11 mouse cellular contexts compared by ENCODE assay signal in genomic region chr9:47280598-47280997, GRCm38 (mm10).
DNase-seq lines count a peak whose midpoint lies in the region; ATAC-seq and TF ChIP-seq lines count a peak whose summit lies in the region.
"Had no signal": no experiment of that assay in that cellular context is flagged by ENCODE, and none has a peak within 500 bp of the region (broad histone marks: within the 10 kb centered on the region; RNA-seq: fewer than 3 reads in every experiment).

No protein-coding gene starts in this region.

- no peaks in the 10 kb centered on the region for H3K36me3 ChIP-seq in limb, embryonic 12.5 days
- H3K36me3 ChIP-seq in limb, embryonic 10.5 days: no peaks in the 10 kb centered on the region
- H3K36me3 ChIP-seq in embryonic facial prominence, embryonic 10.5 days (replicated peaks): no peaks in the 10 kb centered on the region
- no peaks in the 10 kb centered on the region for H3K36me3 ChIP-seq in forebrain, postnatal 0 days (ENCODE audit: insufficient read depth)
- H3K36me3 ChIP-seq in stomach, embryonic 15.5 days: no peaks in the 10 kb centered on the region
- H3K36me3 ChIP-seq: liver, embryonic 13.5 days had no signal

- no peak overlapping the region for H3K4me3 ChIP-seq in limb, embryonic 12.5 days (replicated peaks)
- H3K4me3 ChIP-seq in limb, embryonic 10.5 days: no peak overlapping the region
- no peak overlapping the region for H3K4me3 ChIP-seq in embryonic facial prominence, embryonic 10.5 days
- no peak overlapping the region for H3K4me3 ChIP-seq in forebrain, postnatal 0 days (ENCODE audit: low read depth, low read length)
- no peak overlapping the region for H3K4me3 ChIP-seq in stomach, embryonic 15.5 days (replicated peaks)
- H3K4me3 ChIP-seq: liver, embryonic 13.5 days had no signal

- WGBS in limb, embryonic 12.5 days: 43% methylated on average over 8 of the region's 8 CpGs
- 57% methylated on average over 8 of the region's 8 CpGs for WGBS in limb, embryonic 10.5 days
- 40% methylated on average over 8 of the region's 8 CpGs for WGBS in embryonic facial prominence, embryonic 10.5 days
- 12% methylated on average over 8 of the region's 8 CpGs for WGBS in forebrain, postnatal 0 days
- WGBS in stomach, embryonic 15.5 days: 48% methylated on average over 8 of the region's 8 CpGs

- H3K9me3 ChIP-seq in limb, embryonic 12.5 days: no peaks in the 10 kb centered on the region
- H3K9me3 ChIP-seq in limb, embryonic 10.5 days (replicated peaks): no peaks in the 10 kb centered on the region
- no peaks in the 10 kb centered on the region for H3K9me3 ChIP-seq in embryonic facial prominence, embryonic 10.5 days
- no peaks in the 10 kb centered on the region for H3K9me3 ChIP-seq in forebrain, postnatal 0 days (ENCODE audit: low read length)
- no peaks in the 10 kb centered on the region for H3K9me3 ChIP-seq in stomach, embryonic 15.5 days
- H3K9me3 ChIP-seq: liver, embryonic 13.5 days had no signal

- H3K4me2 ChIP-seq in limb, embryonic 12.5 days: no peak overlapping the region
- H3K4me2 ChIP-seq in forebrain, postnatal 0 days (ENCODE audit: low read depth): no peak overlapping the region
- H3K4me2 ChIP-seq in stomach, embryonic 15.5 days: no peak overlapping the region
- H3K4me2 ChIP-seq: liver, embryonic 13.5 days had no signal

- H3K4me1 ChIP-seq in limb, embryonic 12.5 days (replicated peaks): peaks cover 32% of the 10 kb centered on the region
- H3K4me1 ChIP-seq in limb, embryonic 10.5 days: peaks cover 25% of the 10 kb centered on the region
- peaks cover 42% of the 10 kb centered on the region for H3K4me1 ChIP-seq in embryonic facial prominence, embryonic 10.5 days
- 0 out of 2 replicates have a peak, but pooled peaks cover 4% of the 10 kb centered on the region for H3K4me1 ChIP-seq in forebrain, postnatal 0 days (ENCODE audit: insufficient read depth)
- H3K4me1 ChIP-seq in stomach, embryonic 15.5 days: peaks cover 21% of the 10 kb centered on the region

- H3K27me3 ChIP-seq in limb, embryonic 12.5 days: peaks cover 40% of the 10 kb centered on the region
- peaks cover 51% of the 10 kb centered on the region for H3K27me3 ChIP-seq in limb, embryonic 10.5 days (ENCODE audit: low read depth, poor library complexity, severe bottlenecking)
- H3K27me3 ChIP-seq in embryonic facial prominence, embryonic 10.5 days (replicated peaks; ENCODE audit: low read depth, poor library complexity, severe bottlenecking): peaks cover 16% of the 10 kb centered on the region; the same call in 1 of the 2 replicates
- H3K27me3 ChIP-seq in forebrain, postnatal 0 days (ENCODE audit: insufficient read depth, low read length): no peaks in the 10 kb centered on the region
- no peaks in the 10 kb centered on the region for H3K27me3 ChIP-seq in stomach, embryonic 15.5 days (replicated peaks)
- H3K27me3 ChIP-seq: liver, embryonic 13.5 days had no signal

- H3K9ac ChIP-seq in limb, embryonic 12.5 days (replicated peaks): no peak overlapping the region
- no peak overlapping the region for H3K9ac ChIP-seq in forebrain, postnatal 0 days
- no peak overlapping the region for H3K9ac ChIP-seq in stomach, embryonic 15.5 days
- H3K9ac ChIP-seq: liver, embryonic 13.5 days had no signal

- no peak for TF ChIP-seq CTCF in forebrain, postnatal 0 days (IDR thresholded peaks at IDR 0.05; ENCODE audit: low read depth)

- ATAC-seq in limb, embryonic 12.5 days (ENCODE audit: insufficient number of reproducible peaks, insufficient read depth, low FRiP score, low TSS enrichment, low read depth): no peak
- ATAC-seq in forebrain, postnatal 0 days: peak; percentile 76; the same call in 1 of the 2 replicates
- ATAC-seq in stomach, embryonic 15.5 days (ENCODE audit: insufficient read depth, low FRiP score, low read depth): no peak

- H3K27ac ChIP-seq in limb, embryonic 12.5 days: peak overlapping the region; percentile 57
- H3K27ac ChIP-seq in limb, embryonic 10.5 days: no peak overlapping the region; the same call in 1 of the 2 replicates
- peak overlapping the region; percentile 73 for H3K27ac ChIP-seq in embryonic facial prominence, embryonic 10.5 days (replicated peaks)
- H3K27ac ChIP-seq in forebrain, postnatal 0 days (ENCODE audit: low read depth, low read length): no peak overlapping the region; the same call in none of the 2 replicates
- H3K27ac ChIP-seq in stomach, embryonic 15.5 days: peak overlapping the region; percentile 41
- H3K27ac ChIP-seq: liver, embryonic 13.5 days had no signal

- no peak for DNase-seq in limb, embryonic 10.5 days (ENCODE audit: low spot score)
- DNase-seq in embryonic facial prominence, embryonic 10.5 days (ENCODE audit: low spot score): peak; percentile 29
- DNase-seq in forebrain, postnatal 0 days: peak; percentile 37
- no peak for DNase-seq in left cerebral cortex, adult 11 months (ENCODE audit: low spot score)
- no peak for DNase-seq in spleen, postnatal 36 days (ENCODE audit: low spot score in 2 of 2)
- DNase-seq: cerebellum, adult 11-12 months; liver, embryonic 13.5 days; right cerebral cortex, postnatal 4 days; thymus, adult 2 months had no signal

Comparison
In these comparisons a context has a peak if more than half of its experiments do, and no peak if none do; other contexts are left out.
1. H3K27ac ChIP-seq: peak in limb, embryonic 12.5 days (single experiment), embryonic facial prominence, embryonic 10.5 days (single experiment) and stomach, embryonic 15.5 days (single experiment); none in limb, embryonic 10.5 days (single experiment) and forebrain, postnatal 0 days (single experiment).
2. DNase-seq: peak in embryonic facial prominence, embryonic 10.5 days (single experiment) and forebrain, postnatal 0 days (single experiment); none in limb, embryonic 10.5 days (single experiment), left cerebral cortex, adult 11 months (single experiment) and spleen, postnatal 36 days (0 of 2).